Mouse (Mus musculus) gastrocnemius, postnatal 4 days (tissue): Measurements from ENCODE around the gene Vmn1r52. TPM values are rescaled to one million over a fixed set of nuclear protein-coding genes. Genes with fewer than 3 reads are reported as not detected.
"Not testable (repeated sequence)": the region's sequence is repeated elsewhere in the genome, so short reads cannot be mapped to it uniquely, and the experiment has no call there.

Source experiments
- DNase-seq, 2 experiments: peaks; one replicate each; pipeline ENCODE4 v3.0.0; 2021 to 2022; ENCODE audit warnings: low spot score in 2 of 2, mixed read lengths in 2 of 2
- long read RNA-seq, 2 experiments: library from polyadenylated mRNA; stranded (forward); transcript quantifications; one replicate each; pipeline ENCODE4 v2.0.0; 2021
- total RNA-seq, 2 experiments: library from RNA; stranded (reverse); gene quantifications; 2 replicates each; pipeline ENCODE4 v1.2.3; 2021

Gene Vmn1r52
- total RNA-seq, result not detected
- long read RNA-seq, experiment 1, result 0 reads
- long read RNA-seq, experiment 2, result 0 reads

DNA sequence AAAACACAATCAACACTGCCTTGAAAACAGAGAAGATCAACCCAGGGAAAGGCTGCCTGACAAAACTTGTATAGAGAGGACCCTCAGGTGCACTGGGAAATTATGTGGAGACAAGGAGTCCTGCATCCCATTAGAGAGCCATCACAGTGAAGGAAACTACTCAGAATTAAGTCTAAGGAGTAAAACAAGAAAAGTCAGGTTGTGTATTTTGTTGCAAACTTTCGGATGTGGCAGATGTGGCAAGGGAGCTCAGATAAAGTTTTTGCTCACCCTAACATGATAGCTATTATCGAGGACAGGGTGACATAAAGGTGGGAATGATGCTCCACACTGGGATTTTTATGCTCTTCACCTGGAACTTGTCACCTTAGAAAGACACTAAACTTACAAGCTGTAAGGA lies at the start of gene Vmn1r52:
Gene Vmn1r52 (plus strand): TSS at position 301 of the 400 bp plus-strand sequence.
- no peak for DNase-seq

DNA sequence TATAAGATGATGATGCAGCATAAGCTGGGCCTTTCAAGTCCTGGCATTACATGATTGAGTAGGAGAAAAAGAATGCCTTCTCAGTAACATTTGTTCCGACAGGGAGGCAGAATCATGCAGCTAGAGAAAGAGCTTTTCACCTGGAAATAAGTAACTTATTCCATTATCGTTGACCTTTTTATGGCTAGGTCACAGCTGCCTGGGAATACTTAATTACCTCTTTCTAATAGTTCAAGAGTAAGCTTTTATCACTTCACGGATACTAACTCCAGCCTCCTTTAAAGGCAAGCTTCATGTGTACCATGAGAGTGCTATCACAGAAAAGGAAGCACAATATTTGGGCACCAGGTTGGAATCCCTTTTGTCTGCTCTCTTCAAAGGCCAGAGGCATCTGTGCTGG lies 14.5 kb upstream of the Vmn1r52 start:
- no peak for DNase-seq

DNA sequence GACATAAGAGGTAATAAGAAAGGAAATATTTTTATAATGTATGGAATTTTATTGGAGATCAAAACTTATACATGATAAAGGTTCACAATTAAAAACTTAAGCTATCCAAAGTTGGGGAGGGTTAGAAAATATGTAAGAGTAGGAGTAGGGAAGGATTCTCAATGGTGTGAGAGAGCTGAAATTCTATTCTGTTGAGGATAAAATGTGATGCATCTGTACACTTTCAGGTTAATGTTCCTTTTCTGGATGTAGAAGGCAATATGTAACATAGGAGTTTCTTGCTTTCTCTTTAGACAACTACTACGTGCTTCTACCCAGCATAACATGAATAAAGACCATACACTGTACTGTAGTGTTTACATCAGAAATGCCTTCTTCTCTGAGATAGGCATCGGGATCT lies 27.9 kb downstream of the Vmn1r52 start, which contains the start of gene V1ra8:
Gene V1ra8 (plus strand): TSS at position 301 of the 400 bp plus-strand sequence.
- not testable (repeated sequence) for DNase-seq

DNA sequence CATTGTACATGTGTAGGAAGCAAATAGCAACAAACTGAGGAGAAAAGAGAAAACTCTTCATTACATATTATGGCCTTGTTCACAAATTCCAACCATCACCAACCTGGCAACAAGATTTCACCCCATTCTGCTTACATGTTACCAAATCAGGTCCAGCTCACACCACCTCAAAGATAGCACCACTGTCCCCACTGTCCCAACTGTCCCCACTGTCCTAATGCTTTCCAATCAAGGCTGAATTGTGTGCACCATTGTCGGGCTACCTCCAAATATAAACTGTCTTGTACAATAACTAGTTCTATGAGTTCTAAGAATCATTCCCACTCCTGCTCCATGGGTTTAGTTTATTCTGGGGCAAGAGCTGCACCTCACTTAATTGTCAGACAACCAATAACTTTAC lies 49.7 kb downstream of the Vmn1r52 start, which contains the start of gene Vmn1r53:
Gene Vmn1r53 (minus strand): TSS at position 101 of the 400 bp plus-strand sequence.
- no peak for DNase-seq

Other genes starting within 250 kb of the Vmn1r52 start
- gene Vmn1r45, start 234.2 kb upstream of the Vmn1r52 start, total RNA-seq, result not detected
- gene Vmn1r46, start 205.5 kb upstream of the Vmn1r52 start, total RNA-seq, result not detected
- not detected for gene Vmn1r47, start 158.7 kb upstream of the Vmn1r52 start, total RNA-seq
- not detected for gene Vmn1r48, start 138.0 kb upstream of the Vmn1r52 start, total RNA-seq
- not detected for gene Vmn1r49, start 96.3 kb upstream of the Vmn1r52 start, total RNA-seq
- gene Vmn1r50, start 73.4 kb upstream of the Vmn1r52 start, total RNA-seq, result not detected
- not detected for gene Vmn1r51, start 52.2 kb upstream of the Vmn1r52 start, total RNA-seq
- not detected for gene V1ra8, start 28.0 kb downstream of the Vmn1r52 start, total RNA-seq
- not detected for gene Vmn1r53, start 49.6 kb downstream of the Vmn1r52 start, total RNA-seq
- not detected for gene Vmn1r54, start 71.5 kb downstream of the Vmn1r52 start, total RNA-seq
- gene BC048671, start 126.4 kb downstream of the Vmn1r52 start, total RNA-seq, result not detected
- not detected for gene Chst13, start 150.4 kb downstream of the Vmn1r52 start, total RNA-seq
- gene Uroc1, start 158.5 kb downstream of the Vmn1r52 start, total RNA-seq, result under 1 TPM; 0.07 to 0.57 TPM
- gene Zxdc, start 194.7 kb downstream of the Vmn1r52 start, total RNA-seq, result 10 to 100 TPM; 18.8 to 21.7 TPM